Mouse (Mus musculus): ENCODE results near the gene Usp54. TPM values are rescaled to one million over a fixed set of nuclear protein-coding genes. Genes with fewer than 3 reads are reported as not detected.

The Usp54 gene
- polyA plus RNA-seq, 1 experiment: 0.71 TPM

- no peak for TF ChIP-seq GATA1 (IDR thresholded peaks at IDR 0.05; ENCODE audit: low read length)
Measured at GRCm38 (mm10) chr14:20635546-20635945, 5.3 kb downstream of the Usp54 start.

GRCm38 (mm10) chr14:20631253-20631652, 9.6 kb downstream of the Usp54 start:
- no peak for TF ChIP-seq GATA1 (IDR thresholded peaks at IDR 0.05; ENCODE audit: low read length)

GRCm38 (mm10) chr14:20626971-20627370, 13.9 kb downstream of the Usp54 start:
- no peak for TF ChIP-seq GATA1 (IDR thresholded peaks at IDR 0.05; ENCODE audit: low read length)

- no peak for TF ChIP-seq GATA1 (IDR thresholded peaks at IDR 0.05; ENCODE audit: low read length)
Measured at GRCm38 (mm10) chr14:20626447-20626846, 14.4 kb downstream of the Usp54 start.

GRCm38 (mm10) chr14:20622907-20623306, 18.0 kb downstream of the Usp54 start:
- no peak for TF ChIP-seq GATA1 (IDR thresholded peaks at IDR 0.05; ENCODE audit: low read length)

GRCm38 (mm10) chr14:20622412-20622811, 18.5 kb downstream of the Usp54 start:
- no peak for TF ChIP-seq GATA1 (IDR thresholded peaks at IDR 0.05; ENCODE audit: low read length)

GRCm38 (mm10) chr14:20621903-20622302, 19.0 kb downstream of the Usp54 start:
- no peak for TF ChIP-seq GATA1 (IDR thresholded peaks at IDR 0.05; ENCODE audit: low read length)

GRCm38 (mm10) chr14:20619131-20619530, 21.7 kb downstream of the Usp54 start:
- no peak for TF ChIP-seq GATA1 (IDR thresholded peaks at IDR 0.05; ENCODE audit: low read length)

- TF ChIP-seq GATA1 (IDR thresholded peaks at IDR 0.05; ENCODE audit: low read length): no peak
Measured at GRCm38 (mm10) chr14:20618211-20618610, 22.7 kb downstream of the Usp54 start.

GRCm38 (mm10) chr14:20616421-20616820, 24.4 kb downstream of the Usp54 start:
- no peak for TF ChIP-seq GATA1 (IDR thresholded peaks at IDR 0.05; ENCODE audit: low read length)

- TF ChIP-seq GATA1 (IDR thresholded peaks at IDR 0.05; ENCODE audit: low read length): no peak
Measured at GRCm38 (mm10) chr14:20615075-20615474, 25.8 kb downstream of the Usp54 start.

- no peak for TF ChIP-seq GATA1 (IDR thresholded peaks at IDR 0.05; ENCODE audit: low read length)
Measured at GRCm38 (mm10) chr14:20612820-20613219, 28.0 kb downstream of the Usp54 start.

- TF ChIP-seq GATA1 (IDR thresholded peaks at IDR 0.05; ENCODE audit: low read length): no peak
Measured at GRCm38 (mm10) chr14:20610146-20610545, 30.7 kb downstream of the Usp54 start.

- TF ChIP-seq GATA1 (IDR thresholded peaks at IDR 0.05; ENCODE audit: low read length): no peak
Measured at GRCm38 (mm10) chr14:20609519-20609918, 31.3 kb downstream of the Usp54 start.

GRCm38 (mm10) chr14:20607396-20608126, 33.3 kb downstream of the Usp54 start:
- TF ChIP-seq GATA1 (IDR thresholded peaks at IDR 0.05; ENCODE audit: low read length): no peak

GRCm38 (mm10) chr14:20601287-20601686, 39.6 kb downstream of the Usp54 start:
- TF ChIP-seq GATA1 (IDR thresholded peaks at IDR 0.05; ENCODE audit: low read length): no peak

- TF ChIP-seq GATA1 (IDR thresholded peaks at IDR 0.05; ENCODE audit: low read length): no peak
Measured at GRCm38 (mm10) chr14:20600203-20600602, 40.7 kb downstream of the Usp54 start.
